Mouse (Mus musculus): Measurements from ENCODE around the gene Ssc4d. TPM values are rescaled to one million over a fixed set of nuclear protein-coding genes. Genes with fewer than 3 reads are reported as not detected.

Ssc4d gene
- 6.5 and 7.0 TPM in 2 replicates for total RNA-seq (2014; rRNA removed)
- polyA plus RNA-seq (2015; fragmentation: Nextera tagmentation; extraction: Ambion mirVana), result 2.5 and 4.0 TPM in 2 replicates

DNA sequence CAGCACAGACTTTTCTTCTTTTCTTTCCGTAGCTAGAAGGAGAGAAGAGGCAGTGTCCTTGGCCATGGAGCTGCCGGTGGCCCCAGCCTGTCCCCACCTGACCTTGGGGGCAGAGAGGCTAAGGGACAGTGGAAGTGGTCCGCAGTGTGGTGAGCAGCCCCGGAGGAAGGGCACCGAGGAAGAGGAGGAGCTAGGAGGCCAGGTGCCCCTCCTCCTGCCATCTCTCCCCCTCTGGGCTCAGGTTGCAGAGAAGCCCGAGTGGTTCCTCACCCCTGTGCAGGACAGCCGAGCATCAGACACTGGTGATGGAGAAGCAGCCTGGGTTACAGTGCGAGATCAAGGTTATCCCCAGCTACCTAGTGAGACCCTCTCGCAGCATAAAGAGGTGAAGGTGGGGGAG lies at the start of gene Ssc4d:
Gene Ssc4d (minus strand): TSS at position 167 of the 400 bp plus-strand sequence.
- H3K4me1 ChIP-seq (ENCODE audit: insufficient read depth), result no peaks in the 10 kb centered on the region
- 27% methylated on average over 5 of the region's 9 CpGs for WGBS

GRCm38 (mm10) chr5:136019907-136020306 lies 45.6 kb upstream of the Ssc4d start:
- no peak overlapping the region for H3K4me2 ChIP-seq (ENCODE audit: low read depth)
- ATAC-seq, result no peak
- H3K4me1 ChIP-seq (ENCODE audit: insufficient read depth), result no peaks in the 10 kb centered on the region
- 45% methylated on average over 1 of the region's 1 CpGs for WGBS
- no peak overlapping the region for H3K27ac ChIP-seq (ENCODE audit: low read depth, low read length)
- no peak overlapping the region for H3K4me3 ChIP-seq (ENCODE audit: low read depth, low read length)
- H3K27me3 ChIP-seq (ENCODE audit: insufficient read depth, low read length), result no peaks in the 10 kb centered on the region
- TF ChIP-seq CTCF (IDR thresholded peaks at IDR 0.05; ENCODE audit: low read depth), result no peak
- H3K9ac ChIP-seq, result no peak overlapping the region
- peaks cover 29% of the 10 kb centered on the region for H3K36me3 ChIP-seq (ENCODE audit: insufficient read depth)
- H3K9me3 ChIP-seq (ENCODE audit: low read length), result no peaks in the 10 kb centered on the region
- DNase-seq, result no peak

More for the DNA sequence above, at the start of gene Ssc4d:
- ATAC-seq (no peak), DNase-seq (no peak)
- Histone ChIP-seq H3K36me3 (ENCODE audit: insufficient read depth) (no peaks in the 10 kb centered on the region), H3K9ac (no peak within 1 kb of the TSS), H3K9me3 (ENCODE audit: low read length) (no peaks in the 10 kb centered on the region), H3K4me3 (ENCODE audit: low read depth, low read length) (no peak within 1 kb of the TSS), H3K27me3 (ENCODE audit: insufficient read depth, low read length) (no peaks in the 10 kb centered on the region), H3K4me2 (ENCODE audit: low read depth) (no peak within 1 kb of the TSS), H3K27ac (ENCODE audit: low read depth, low read length) (no peak within 1 kb of the TSS)
- TF ChIP-seq CTCF (IDR thresholded peaks at IDR 0.05; ENCODE audit: low read depth), result no peak

- H3K9ac ChIP-seq, result no peak overlapping the region
- ATAC-seq, result no peak
- H3K4me2 ChIP-seq (ENCODE audit: low read depth), result no peak overlapping the region
- H3K9me3 ChIP-seq (ENCODE audit: low read length), result no peaks in the 10 kb centered on the region
- H3K4me1 ChIP-seq (ENCODE audit: insufficient read depth), result no peaks in the 10 kb centered on the region
- no peak for TF ChIP-seq CTCF (IDR thresholded peaks at IDR 0.05; ENCODE audit: low read depth)
- H3K36me3 ChIP-seq (ENCODE audit: insufficient read depth), result peaks cover 24% of the 10 kb centered on the region
- H3K27ac ChIP-seq (ENCODE audit: low read depth, low read length), result no peak overlapping the region
- no peak overlapping the region for H3K4me3 ChIP-seq (ENCODE audit: low read depth, low read length)
- no peaks in the 10 kb centered on the region for H3K27me3 ChIP-seq (ENCODE audit: insufficient read depth, low read length)
- DNase-seq, result no peak
- 88% methylated on average over 2 of the region's 2 CpGs for WGBS
Measured at GRCm38 (mm10) chr5:136018726-136019125, 44.4 kb upstream of the Ssc4d start.

GRCm38 (mm10) chr5:136017262-136017661 lies 42.9 kb upstream of the Ssc4d start:
- Histone ChIP-seq H3K4me1 (ENCODE audit: insufficient read depth) (no peaks in the 10 kb centered on the region), H3K9me3 (ENCODE audit: low read length) (no peaks in the 10 kb centered on the region), H3K27ac (ENCODE audit: low read depth, low read length) (no peak overlapping the region), H3K27me3 (ENCODE audit: insufficient read depth, low read length) (no peaks in the 10 kb centered on the region), H3K9ac (no peak overlapping the region), H3K36me3 (ENCODE audit: insufficient read depth) (peaks cover 31% of the 10 kb centered on the region), H3K4me3 (ENCODE audit: low read depth, low read length) (no peak overlapping the region), H3K4me2 (ENCODE audit: low read depth) (no peak overlapping the region)
- ATAC-seq (peak; percentile 25; the same call in 1 of the 2 replicates), DNase-seq (no peak)
- 59% methylated on average over 6 of the region's 6 CpGs for WGBS
- TF ChIP-seq CTCF (IDR thresholded peaks at IDR 0.05; ENCODE audit: low read depth), result no peak

GRCm38 (mm10) chr5:136016014-136016876 lies 41.9 kb upstream of the Ssc4d start:
- no peaks in the 10 kb centered on the region for H3K27me3 ChIP-seq (ENCODE audit: insufficient read depth, low read length)
- no peaks in the 10 kb centered on the region for H3K4me1 ChIP-seq (ENCODE audit: insufficient read depth)
- 40% methylated on average over 10 of the region's 10 CpGs for WGBS
- H3K27ac ChIP-seq (ENCODE audit: low read depth, low read length), result no peak overlapping the region
- TF ChIP-seq CTCF (IDR thresholded peaks at IDR 0.05; ENCODE audit: low read depth), result no peak
- no peaks in the 10 kb centered on the region for H3K9me3 ChIP-seq (ENCODE audit: low read length)
- ATAC-seq (no peak), DNase-seq (peak; percentile 13)
- no peak overlapping the region for H3K4me3 ChIP-seq (ENCODE audit: low read depth, low read length)
- H3K36me3 ChIP-seq (ENCODE audit: insufficient read depth), result peaks cover 33% of the 10 kb centered on the region
- H3K9ac ChIP-seq, result no peak overlapping the region
- no peak overlapping the region for H3K4me2 ChIP-seq (ENCODE audit: low read depth)

DNA sequence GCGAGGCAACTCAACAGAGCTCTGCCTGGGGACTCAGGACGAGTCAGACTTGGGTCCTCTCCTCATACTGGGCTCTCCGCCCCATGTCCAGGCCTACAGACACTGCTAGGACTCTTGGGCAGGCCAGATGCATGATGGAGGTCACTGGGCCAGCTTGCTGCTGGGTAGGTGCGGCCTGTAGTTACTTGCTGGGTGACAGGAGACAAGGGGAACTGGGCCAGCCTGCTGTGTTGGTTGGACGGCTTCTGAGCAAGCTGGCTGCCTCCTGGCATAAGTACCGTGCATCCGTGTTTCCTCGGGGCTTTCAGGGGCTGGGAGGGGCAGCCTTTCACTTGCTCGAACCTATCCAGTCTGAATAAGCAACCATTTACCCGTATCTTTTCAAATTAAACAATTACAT lies 41.3 kb upstream of the Ssc4d start:
- 53% methylated on average over 10 of the region's 10 CpGs for WGBS
- Histone ChIP-seq H3K9ac (no peak overlapping the region), H3K4me3 (ENCODE audit: low read depth, low read length) (no peak overlapping the region), H3K36me3 (ENCODE audit: insufficient read depth) (peaks cover 32% of the 10 kb centered on the region), H3K4me1 (ENCODE audit: insufficient read depth) (no peaks in the 10 kb centered on the region), H3K4me2 (ENCODE audit: low read depth) (no peak overlapping the region), H3K27ac (ENCODE audit: low read depth, low read length) (no peak overlapping the region), H3K27me3 (ENCODE audit: insufficient read depth, low read length) (no peaks in the 10 kb centered on the region), H3K9me3 (ENCODE audit: low read length) (no peaks in the 10 kb centered on the region)
- no peak for TF ChIP-seq CTCF (IDR thresholded peaks at IDR 0.05; ENCODE audit: low read depth)
- DNase-seq, result no peak
- no peak for ATAC-seq

- H3K27ac ChIP-seq (ENCODE audit: low read depth, low read length), result no peak overlapping the region
- no peak for DNase-seq
- no peaks in the 10 kb centered on the region for H3K9me3 ChIP-seq (ENCODE audit: low read length)
- 88% methylated on average over 10 of the region's 10 CpGs for WGBS
- no peak overlapping the region for H3K4me3 ChIP-seq (ENCODE audit: low read depth, low read length)
- TF ChIP-seq CTCF (IDR thresholded peaks at IDR 0.05; ENCODE audit: low read depth), result no peak
- H3K4me1 ChIP-seq (ENCODE audit: insufficient read depth), result no peaks in the 10 kb centered on the region
- H3K9ac ChIP-seq, result no peak overlapping the region
- no peaks in the 10 kb centered on the region for H3K27me3 ChIP-seq (ENCODE audit: insufficient read depth, low read length)
- H3K36me3 ChIP-seq (ENCODE audit: insufficient read depth), result peaks cover 32% of the 10 kb centered on the region
- no peak for ATAC-seq
- no peak overlapping the region for H3K4me2 ChIP-seq (ENCODE audit: low read depth)
Measured at GRCm38 (mm10) chr5:136014877-136015276, 40.5 kb upstream of the Ssc4d start.
